Mouse (Mus musculus): ENCODE measurements around the gene Erich3.

- TF ChIP-seq CTCF (IDR thresholded peaks at IDR 0.05; ENCODE audit: borderline replicate concordance, insufficient read depth, low read depth, low read length) (peak; percentile 76), POLR2A (IDR thresholded peaks at IDR 0.05; ENCODE audit: borderline replicate concordance, insufficient read depth, low read length) (no peak)
Observed at GRCm38 (mm10) chr3:154652581-154653420, 10.9 kb upstream of the Erich3 start.
